Mouse (Mus musculus): ENCODE measurements around the gene Ift22. TPM values are rescaled to one million over a fixed set of nuclear protein-coding genes. Genes with fewer than 3 reads are reported as not detected.
"Not testable (repeated sequence)": the region's sequence is repeated elsewhere in the genome, so short reads cannot be mapped to it uniquely, and the experiment has no call there.

Ift22 gene
- polyA plus RNA-seq, 1 experiment, result 58.7 TPM

GRCm38 (mm10) chr5:136932956-136933355, 25.0 kb downstream of the Ift22 start:
- no peaks in the 10 kb centered on the region for H3K4me1 ChIP-seq (ENCODE audit: control insufficient read depth, insufficient read depth, low read length)
- no peak overlapping the region for H3K4me3 ChIP-seq (replicated peaks; ENCODE audit: insufficient read depth, low read depth, low read length)
- DNase-seq, result no peak
- WGBS, result 68% methylated on average over 5 of the region's 5 CpGs
- H3K27me3 ChIP-seq (ENCODE audit: control insufficient read depth, insufficient read depth, low read length), result no peaks in the 10 kb centered on the region
- H3K27ac ChIP-seq (ENCODE audit: insufficient read depth, low read length), result no peak overlapping the region
- TF ChIP-seq CTCF (IDR thresholded peaks at IDR 0.05; ENCODE audit: borderline replicate concordance, insufficient read depth, low read depth, low read length) (no peak), POLR2A (IDR thresholded peaks at IDR 0.05; ENCODE audit: borderline replicate concordance, insufficient read depth, low read length) (no peak)

GRCm38 (mm10) chr5:136933930-136934329, 26.0 kb downstream of the Ift22 start:
- TF ChIP-seq CTCF (IDR thresholded peaks at IDR 0.05; ENCODE audit: borderline replicate concordance, insufficient read depth, low read depth, low read length), result no peak
- TF ChIP-seq POLR2A (IDR thresholded peaks at IDR 0.05; ENCODE audit: borderline replicate concordance, insufficient read depth, low read length), result no peak
- WGBS, result 87% methylated on average over 6 of the region's 6 CpGs
- H3K27me3 ChIP-seq (ENCODE audit: control insufficient read depth, insufficient read depth, low read length), result no peaks in the 10 kb centered on the region
- H3K4me3 ChIP-seq (replicated peaks; ENCODE audit: insufficient read depth, low read depth, low read length), result no peak overlapping the region
- no peak for DNase-seq
- no peak overlapping the region for H3K27ac ChIP-seq (ENCODE audit: insufficient read depth, low read length)
- no peaks in the 10 kb centered on the region for H3K4me1 ChIP-seq (ENCODE audit: control insufficient read depth, insufficient read depth, low read length)

GRCm38 (mm10) chr5:136935905-136936695, 28.1 kb downstream of the Ift22 start:
- TF ChIP-seq CTCF (IDR thresholded peaks at IDR 0.05; ENCODE audit: borderline replicate concordance, insufficient read depth, low read depth, low read length), result no peak; the same call in 1 of the 2 replicates
- TF ChIP-seq POLR2A (IDR thresholded peaks at IDR 0.05; ENCODE audit: borderline replicate concordance, insufficient read depth, low read length), result no peak
- Histone ChIP-seq H3K4me3 (replicated peaks; ENCODE audit: insufficient read depth, low read depth, low read length) (no peak overlapping the region), H3K4me1 (ENCODE audit: control insufficient read depth, insufficient read depth, low read length) (no peaks in the 10 kb centered on the region), H3K27me3 (ENCODE audit: control insufficient read depth, insufficient read depth, low read length) (no peaks in the 10 kb centered on the region), H3K27ac (ENCODE audit: insufficient read depth, low read length) (no peak overlapping the region)
- DNase-seq, result no peak
- 74% methylated on average over 7 of the region's 7 CpGs for WGBS

GRCm38 (mm10) chr5:136936750-136937149, 28.8 kb downstream of the Ift22 start:
- Histone ChIP-seq H3K4me3 (replicated peaks; ENCODE audit: insufficient read depth, low read depth, low read length) (no peak overlapping the region), H3K27me3 (ENCODE audit: control insufficient read depth, insufficient read depth, low read length) (no peaks in the 10 kb centered on the region), H3K27ac (ENCODE audit: insufficient read depth, low read length) (no peak overlapping the region), H3K4me1 (ENCODE audit: control insufficient read depth, insufficient read depth, low read length) (no peaks in the 10 kb centered on the region)
- no peak for DNase-seq
- 82% methylated on average over 6 of the region's 6 CpGs for whole genome bisulfite sequencing
- no peak for TF ChIP-seq CTCF (IDR thresholded peaks at IDR 0.05; ENCODE audit: borderline replicate concordance, insufficient read depth, low read depth, low read length)

- no peak for DNase-seq
- Histone ChIP-seq H3K27ac (ENCODE audit: insufficient read depth, low read length) (no peak overlapping the region), H3K4me1 (ENCODE audit: control insufficient read depth, insufficient read depth, low read length) (no peaks in the 10 kb centered on the region), H3K27me3 (ENCODE audit: control insufficient read depth, insufficient read depth, low read length) (no peaks in the 10 kb centered on the region), H3K4me3 (replicated peaks; ENCODE audit: insufficient read depth, low read depth, low read length) (no peak overlapping the region)
- 93% methylated on average over 5 of the region's 5 CpGs for WGBS
- no peak for TF ChIP-seq POLR2A (IDR thresholded peaks at IDR 0.05; ENCODE audit: borderline replicate concordance, insufficient read depth, low read length)
- TF ChIP-seq CTCF (IDR thresholded peaks at IDR 0.05; ENCODE audit: borderline replicate concordance, insufficient read depth, low read depth, low read length), result no peak
Observed at GRCm38 (mm10) chr5:136937621-136938020, 29.7 kb downstream of the Ift22 start.

DNA sequence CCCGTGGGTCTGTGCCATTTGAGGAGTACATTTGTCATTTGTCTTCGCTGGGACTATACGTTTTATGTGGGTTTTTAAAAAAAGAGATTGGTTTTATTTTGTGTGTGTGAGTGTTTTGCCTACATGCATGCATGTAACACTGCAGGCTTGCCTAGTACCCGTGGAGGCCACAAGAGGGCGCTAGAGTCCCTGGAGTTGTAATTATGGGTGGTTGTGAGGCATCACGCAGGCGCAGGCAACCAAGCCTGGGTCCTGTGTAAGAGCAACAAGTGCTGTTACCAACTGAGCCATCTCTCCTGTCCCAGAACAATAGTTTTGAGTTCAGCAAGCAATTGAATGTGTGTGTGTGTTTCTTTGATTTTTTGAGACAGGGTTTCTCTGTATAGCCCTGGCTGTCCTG, 31.3 kb downstream of the Ift22 start:
- no peak for DNase-seq
- TF ChIP-seq POLR2A (IDR thresholded peaks at IDR 0.05; ENCODE audit: borderline replicate concordance, insufficient read depth, low read length) (no peak), CTCF (IDR thresholded peaks at IDR 0.05; ENCODE audit: borderline replicate concordance, insufficient read depth, low read depth, low read length) (0 out of 2 replicates have a peak, but pooled peaks have one; percentile 22)
- no peak overlapping the region for H3K27ac ChIP-seq (ENCODE audit: insufficient read depth, low read length)
- no peak overlapping the region for H3K4me3 ChIP-seq (replicated peaks; ENCODE audit: insufficient read depth, low read depth, low read length)
- H3K27me3 ChIP-seq (ENCODE audit: control insufficient read depth, insufficient read depth, low read length), result no peaks in the 10 kb centered on the region
- H3K4me1 ChIP-seq (ENCODE audit: control insufficient read depth, insufficient read depth, low read length), result no peaks in the 10 kb centered on the region
- 67% methylated on average over 7 of the region's 7 CpGs for WGBS

GRCm38 (mm10) chr5:136940029-136940428, 32.1 kb downstream of the Ift22 start:
- H3K4me3 ChIP-seq (replicated peaks; ENCODE audit: insufficient read depth, low read depth, low read length); H3K27me3 ChIP-seq (ENCODE audit: control insufficient read depth, insufficient read depth, low read length); H3K4me1 ChIP-seq (ENCODE audit: control insufficient read depth, insufficient read depth, low read length); DNase-seq; H3K27ac ChIP-seq (ENCODE audit: insufficient read depth, low read length): not testable (repeated sequence)
- WGBS, result 81% methylated on average over 6 of the region's 6 CpGs

DNA sequence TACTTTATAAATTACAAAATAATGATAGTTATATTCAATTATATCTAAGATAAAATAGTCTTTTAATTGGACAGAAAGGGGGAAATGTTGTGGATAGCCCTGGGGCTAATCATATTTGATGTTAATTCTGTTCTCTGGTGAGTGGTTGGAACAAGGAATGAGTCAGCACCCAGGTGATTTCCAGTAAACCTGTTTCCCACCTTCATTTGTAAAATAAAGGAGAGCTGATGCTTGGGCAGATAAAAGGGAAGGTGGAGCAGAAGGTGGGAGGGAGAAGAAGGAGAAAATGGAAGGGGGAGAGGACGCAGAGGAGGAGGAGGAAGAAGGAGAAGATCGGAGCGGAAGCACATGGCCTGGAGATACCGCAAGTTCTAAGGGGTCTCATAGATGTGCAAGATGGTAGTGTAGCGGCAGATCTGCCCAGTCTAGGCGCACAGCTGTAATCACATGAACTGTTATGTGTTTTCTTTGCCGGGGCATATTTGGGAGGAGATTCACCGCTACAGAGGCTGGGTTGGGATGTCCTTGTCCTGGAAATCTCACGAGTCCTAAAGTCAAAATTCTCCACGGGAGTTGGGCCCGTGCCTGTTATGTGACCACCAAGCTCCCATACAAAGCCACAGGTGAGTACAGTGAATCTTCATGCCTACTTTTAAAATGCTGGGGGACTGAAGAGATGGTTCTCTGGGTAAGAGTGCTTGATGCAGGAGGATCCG, 33.1 kb downstream of the Ift22 start:
- Histone ChIP-seq H3K27me3 (ENCODE audit: control insufficient read depth, insufficient read depth, low read length) (no peaks in the 10 kb centered on the region), H3K4me1 (ENCODE audit: control insufficient read depth, insufficient read depth, low read length) (no peaks in the 10 kb centered on the region), H3K27ac (ENCODE audit: insufficient read depth, low read length) (no peak overlapping the region), H3K4me3 (replicated peaks; ENCODE audit: insufficient read depth, low read depth, low read length) (no peak overlapping the region)
- no peak for DNase-seq
- WGBS, result 86% methylated on average over 12 of the region's 12 CpGs
- TF ChIP-seq CTCF (IDR thresholded peaks at IDR 0.05; ENCODE audit: borderline replicate concordance, insufficient read depth, low read depth, low read length) (no peak), POLR2A (IDR thresholded peaks at IDR 0.05; ENCODE audit: borderline replicate concordance, insufficient read depth, low read length) (no peak)
